Mouse (Mus musculus): Measurements from ENCODE around the gene Mtus2. TPM values are rescaled to one million over a fixed set of nuclear protein-coding genes. Genes with fewer than 3 reads are reported as not detected.

Mtus2 gene
- 17.9 and 20.9 TPM in 2 replicates for polyA plus RNA-seq (2015; fragmentation: Nextera tagmentation; extraction: Ambion mirVana)

- Histone ChIP-seq H3K9ac (replicated peaks; ENCODE audit: low read depth, low read length) (peak within 1 kb of the TSS; percentile 55), H3K27me3 (replicated peaks; ENCODE audit: control insufficient read depth, insufficient read depth, low read length) (no peaks in the 10 kb centered on the region), H3K9me3 (ENCODE audit: control insufficient read depth, low read length) (no peaks in the 10 kb centered on the region), H3K27ac (ENCODE audit: low read length) (no peak within 1 kb of the TSS), H3K4me1 (replicated peaks; ENCODE audit: control insufficient read depth, insufficient read depth, low read length) (peaks cover 15% of the 10 kb centered on the region), H3K36me3 (ENCODE audit: control insufficient read depth, insufficient read depth) (no peaks in the 10 kb centered on the region), H3K4me3 (replicated peaks; ENCODE audit: low read length) (peak within 1 kb of the TSS; percentile 59), H3K4me2 (ENCODE audit: low read length) (peak within 1 kb of the TSS; percentile 67)
- ATAC-seq = peak; percentile 94
- WGBS = under 1% methylated on average over 55 of the region's 55 CpGs
Measured at GRCm38 (mm10) chr5:147956821-147957564, at the start of gene Mtus2. Mtus2 (plus strand) TSS chr5:147957320.

DNA sequence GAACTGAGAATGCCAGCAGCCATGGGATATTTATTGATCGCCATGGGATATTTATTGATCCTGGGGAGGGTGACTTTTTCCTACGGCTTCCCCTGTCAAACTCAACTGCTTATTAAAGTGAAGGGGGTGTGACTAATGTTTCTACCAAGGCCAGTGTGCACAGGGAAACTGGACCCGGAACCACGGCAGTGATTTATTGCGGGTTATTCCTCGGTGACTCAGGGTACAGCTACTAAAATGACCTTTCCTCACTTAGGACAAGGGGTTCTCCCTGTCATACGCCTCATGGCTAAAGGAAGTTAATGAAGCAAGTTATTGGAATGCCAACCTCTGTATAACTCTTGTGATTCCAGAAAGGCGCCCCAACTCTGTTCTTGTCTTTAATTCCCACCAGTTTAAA, 49.3 kb upstream of the Mtus2 start:
- Histone ChIP-seq H3K4me3 (replicated peaks; ENCODE audit: low read length) (no peak overlapping the region), H3K4me2 (ENCODE audit: low read length) (no peak overlapping the region), H3K9me3 (ENCODE audit: control insufficient read depth, low read length) (no peaks in the 10 kb centered on the region), H3K27me3 (replicated peaks; ENCODE audit: control insufficient read depth, insufficient read depth, low read length) (no peaks in the 10 kb centered on the region), H3K27ac (ENCODE audit: low read length) (no peak overlapping the region), H3K9ac (replicated peaks; ENCODE audit: low read depth, low read length) (no peak overlapping the region), H3K36me3 (ENCODE audit: control insufficient read depth, insufficient read depth) (no peaks in the 10 kb centered on the region), H3K4me1 (replicated peaks; ENCODE audit: control insufficient read depth, insufficient read depth, low read length) (no peaks in the 10 kb centered on the region)
- 92% methylated on average over 8 of the region's 8 CpGs for WGBS
- no peak for ATAC-seq

GRCm38 (mm10) chr5:147910807-147911509, 46.2 kb upstream of the Mtus2 start:
- Histone ChIP-seq H3K27me3 (replicated peaks; ENCODE audit: control insufficient read depth, insufficient read depth, low read length) (no peaks in the 10 kb centered on the region), H3K4me1 (replicated peaks; ENCODE audit: control insufficient read depth, insufficient read depth, low read length) (no peaks in the 10 kb centered on the region), H3K9ac (replicated peaks; ENCODE audit: low read depth, low read length) (no peak overlapping the region), H3K36me3 (ENCODE audit: control insufficient read depth, insufficient read depth) (no peaks in the 10 kb centered on the region), H3K4me2 (ENCODE audit: low read length) (no peak overlapping the region), H3K4me3 (replicated peaks; ENCODE audit: low read length) (no peak overlapping the region), H3K27ac (ENCODE audit: low read length) (no peak overlapping the region), H3K9me3 (ENCODE audit: control insufficient read depth, low read length) (no peaks in the 10 kb centered on the region)
- 90% methylated on average over 12 of the region's 12 CpGs for WGBS
- ATAC-seq = no peak

GRCm38 (mm10) chr5:147911744-147912143, 45.4 kb upstream of the Mtus2 start:
- no peaks in the 10 kb centered on the region for H3K27me3 ChIP-seq (replicated peaks; ENCODE audit: control insufficient read depth, insufficient read depth, low read length)
- H3K4me3 ChIP-seq (replicated peaks; ENCODE audit: low read length) = no peak overlapping the region
- WGBS = 84% methylated on average over 5 of the region's 5 CpGs
- H3K27ac ChIP-seq (ENCODE audit: low read length) = no peak overlapping the region
- no peak overlapping the region for H3K9ac ChIP-seq (replicated peaks; ENCODE audit: low read depth, low read length)
- no peak overlapping the region for H3K4me2 ChIP-seq (ENCODE audit: low read length)
- no peaks in the 10 kb centered on the region for H3K36me3 ChIP-seq (ENCODE audit: control insufficient read depth, insufficient read depth)
- ATAC-seq = no peak
- H3K9me3 ChIP-seq (ENCODE audit: control insufficient read depth, low read length) = no peaks in the 10 kb centered on the region
- H3K4me1 ChIP-seq (replicated peaks; ENCODE audit: control insufficient read depth, insufficient read depth, low read length) = no peaks in the 10 kb centered on the region

GRCm38 (mm10) chr5:147913241-147913842, 43.8 kb upstream of the Mtus2 start:
- Histone ChIP-seq H3K4me2 (ENCODE audit: low read length) (no peak overlapping the region), H3K27me3 (replicated peaks; ENCODE audit: control insufficient read depth, insufficient read depth, low read length) (no peaks in the 10 kb centered on the region), H3K9me3 (ENCODE audit: control insufficient read depth, low read length) (no peaks in the 10 kb centered on the region), H3K4me1 (replicated peaks; ENCODE audit: control insufficient read depth, insufficient read depth, low read length) (no peaks in the 10 kb centered on the region), H3K27ac (ENCODE audit: low read length) (no peak overlapping the region), H3K4me3 (replicated peaks; ENCODE audit: low read length) (no peak overlapping the region), H3K9ac (replicated peaks; ENCODE audit: low read depth, low read length) (no peak overlapping the region), H3K36me3 (ENCODE audit: control insufficient read depth, insufficient read depth) (no peaks in the 10 kb centered on the region)
- no peak for ATAC-seq
- WGBS = 44% methylated on average over 14 of the region's 14 CpGs

DNA sequence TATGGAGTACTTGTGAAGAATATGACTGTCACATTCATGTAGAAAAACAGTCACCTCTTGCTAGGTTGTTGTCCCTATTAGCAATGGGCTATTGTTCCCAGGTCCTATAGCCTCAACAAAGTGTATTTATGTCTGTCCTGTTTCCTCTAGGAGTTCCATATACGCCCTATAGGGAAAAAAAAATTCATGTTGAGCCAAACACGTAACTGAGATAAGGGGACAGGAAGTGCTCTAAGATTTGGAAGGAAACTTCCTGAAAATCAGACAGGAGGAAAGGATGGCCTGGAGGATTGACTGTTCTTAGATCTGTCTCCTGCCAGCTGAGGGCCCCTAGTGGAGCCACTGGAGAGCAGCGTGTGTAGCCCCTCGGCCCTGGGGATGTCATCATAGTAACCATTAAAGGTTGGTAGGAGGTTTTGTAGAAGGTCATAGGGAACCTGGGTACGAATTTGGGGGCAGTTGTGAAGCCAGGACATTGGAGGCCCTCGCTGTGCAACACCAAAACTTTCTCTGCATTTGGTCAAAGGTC, 42.0 kb upstream of the Mtus2 start:
- no peak overlapping the region for H3K27ac ChIP-seq (ENCODE audit: low read length)
- 57% methylated on average over 6 of the region's 6 CpGs for WGBS
- no peak overlapping the region for H3K4me3 ChIP-seq (replicated peaks; ENCODE audit: low read length)

GRCm38 (mm10) chr5:147916171-147916570, 40.9 kb upstream of the Mtus2 start:
- no peak overlapping the region for H3K4me2 ChIP-seq (ENCODE audit: low read length)
- no peak overlapping the region for H3K9ac ChIP-seq (replicated peaks; ENCODE audit: low read depth, low read length)
- H3K4me1 ChIP-seq (replicated peaks; ENCODE audit: control insufficient read depth, insufficient read depth, low read length) = no peaks in the 10 kb centered on the region
- no peak overlapping the region for H3K27ac ChIP-seq (ENCODE audit: low read length)
- no peak for ATAC-seq
- H3K27me3 ChIP-seq (replicated peaks; ENCODE audit: control insufficient read depth, insufficient read depth, low read length) = no peaks in the 10 kb centered on the region
- H3K9me3 ChIP-seq (ENCODE audit: control insufficient read depth, low read length) = no peaks in the 10 kb centered on the region
- no peak overlapping the region for H3K4me3 ChIP-seq (replicated peaks; ENCODE audit: low read length)
- WGBS = 88% methylated on average over 9 of the region's 9 CpGs
- H3K36me3 ChIP-seq (ENCODE audit: control insufficient read depth, insufficient read depth) = no peaks in the 10 kb centered on the region

More for the DNA sequence above, 42.0 kb upstream of the Mtus2 start:
- no peaks in the 10 kb centered on the region for H3K9me3 ChIP-seq (ENCODE audit: control insufficient read depth, low read length)
- no peaks in the 10 kb centered on the region for H3K36me3 ChIP-seq (ENCODE audit: control insufficient read depth, insufficient read depth)
- no peaks in the 10 kb centered on the region for H3K4me1 ChIP-seq (replicated peaks; ENCODE audit: control insufficient read depth, insufficient read depth, low read length)
- no peaks in the 10 kb centered on the region for H3K27me3 ChIP-seq (replicated peaks; ENCODE audit: control insufficient read depth, insufficient read depth, low read length)
- H3K4me2 ChIP-seq (ENCODE audit: low read length) = no peak overlapping the region
- no peak for ATAC-seq
- H3K9ac ChIP-seq (replicated peaks; ENCODE audit: low read depth, low read length) = no peak overlapping the region

DNA sequence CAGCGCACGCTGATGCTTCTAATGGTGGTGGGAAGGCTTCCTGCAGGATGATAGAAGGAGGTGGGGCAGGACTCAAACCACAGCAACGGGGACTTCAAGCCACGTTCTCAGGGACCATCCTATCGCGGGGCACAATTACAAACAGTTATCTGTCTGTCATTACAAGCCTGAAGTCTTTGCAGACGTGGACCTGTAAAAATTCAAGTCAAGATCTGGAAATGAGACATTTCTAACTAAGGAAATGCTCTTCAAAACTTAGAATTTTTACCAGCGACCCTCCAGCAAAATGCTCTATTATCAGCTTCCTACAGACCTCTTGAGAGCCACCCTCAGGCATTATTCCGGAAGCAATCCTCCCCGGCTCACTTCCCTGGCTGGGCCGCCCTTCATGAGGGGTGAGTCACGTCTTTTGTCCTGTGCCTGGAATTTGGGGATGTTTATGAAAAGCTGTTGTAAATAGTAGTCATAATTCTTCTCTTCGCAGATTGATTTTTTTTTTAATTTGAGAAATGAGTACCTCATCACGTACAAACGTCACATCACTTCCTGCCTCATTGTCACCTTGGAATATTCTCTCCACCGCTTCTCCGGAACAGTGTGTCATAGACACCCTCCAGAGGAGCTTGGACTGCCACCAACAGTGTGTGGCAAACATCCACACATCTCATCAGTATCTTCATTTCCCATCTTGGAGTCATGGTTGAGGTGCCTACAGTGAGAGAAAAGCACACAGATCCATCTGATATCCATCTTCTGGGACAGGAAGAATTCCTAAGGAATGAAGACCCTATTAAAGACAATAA, 38.9 kb upstream of the Mtus2 start:
- no peaks in the 10 kb centered on the region for H3K9me3 ChIP-seq (ENCODE audit: control insufficient read depth, low read length)
- ATAC-seq = no peak
- H3K27me3 ChIP-seq (replicated peaks; ENCODE audit: control insufficient read depth, insufficient read depth, low read length) = no peaks in the 10 kb centered on the region
- no peak overlapping the region for H3K27ac ChIP-seq (ENCODE audit: low read length)
- H3K4me3 ChIP-seq (replicated peaks; ENCODE audit: low read length) = no peak overlapping the region
- H3K36me3 ChIP-seq (ENCODE audit: control insufficient read depth, insufficient read depth) = no peaks in the 10 kb centered on the region
- 82% methylated on average over 17 of the region's 17 CpGs for WGBS
- no peaks in the 10 kb centered on the region for H3K4me1 ChIP-seq (replicated peaks; ENCODE audit: control insufficient read depth, insufficient read depth, low read length)
- no peak overlapping the region for H3K4me2 ChIP-seq (ENCODE audit: low read length)
- H3K9ac ChIP-seq (replicated peaks; ENCODE audit: low read depth, low read length) = no peak overlapping the region
